Mouse (Mus musculus) adrenal gland, postnatal 36 days (tissue): Measurements from ENCODE around the gene Fam104a. TPM values are rescaled to one million over a fixed set of nuclear protein-coding genes. Genes with fewer than 3 reads are reported as not detected.

Experiments
- DNase-seq, 2 experiments: peaks; one replicate each; pipeline ENCODE4 v3.0.0; 2021; ENCODE audit warnings: mixed read lengths in 1 of 2
- long read RNA-seq, 2 experiments: library from polyadenylated mRNA; stranded (forward); transcript quantifications; one replicate each; pipeline ENCODE4 v2.0.0; 2021; ENCODE audit warnings: borderline sequencing depth in 2 of 2
- total RNA-seq, 2 experiments: library from RNA; stranded (reverse); gene quantifications; 2 replicates each; pipeline ENCODE4 v1.2.3; 2021

Fam104a gene
- 10 to 100 TPM; 32.0 to 39.7 TPM for total RNA-seq
- long read RNA-seq, experiment 1, transcript Fam104a-201 (3 exons, 2,619 nt) = major isoform, 114 of 154 reads
- long read RNA-seq, experiment 1, partial matches to known transcripts = 22 of 154 reads
- long read RNA-seq, experiment 1, other reads (novel, unspliced or antisense) = 18 of 154 reads
- long read RNA-seq, experiment 2, transcript Fam104a-201 (3 exons, 2,619 nt) = major isoform, 50 of 74 reads
- long read RNA-seq, experiment 2, partial matches to known transcripts = 0 of 74 reads
- long read RNA-seq, experiment 2, other reads (novel, unspliced or antisense) = 24 of 74 reads

DNA sequence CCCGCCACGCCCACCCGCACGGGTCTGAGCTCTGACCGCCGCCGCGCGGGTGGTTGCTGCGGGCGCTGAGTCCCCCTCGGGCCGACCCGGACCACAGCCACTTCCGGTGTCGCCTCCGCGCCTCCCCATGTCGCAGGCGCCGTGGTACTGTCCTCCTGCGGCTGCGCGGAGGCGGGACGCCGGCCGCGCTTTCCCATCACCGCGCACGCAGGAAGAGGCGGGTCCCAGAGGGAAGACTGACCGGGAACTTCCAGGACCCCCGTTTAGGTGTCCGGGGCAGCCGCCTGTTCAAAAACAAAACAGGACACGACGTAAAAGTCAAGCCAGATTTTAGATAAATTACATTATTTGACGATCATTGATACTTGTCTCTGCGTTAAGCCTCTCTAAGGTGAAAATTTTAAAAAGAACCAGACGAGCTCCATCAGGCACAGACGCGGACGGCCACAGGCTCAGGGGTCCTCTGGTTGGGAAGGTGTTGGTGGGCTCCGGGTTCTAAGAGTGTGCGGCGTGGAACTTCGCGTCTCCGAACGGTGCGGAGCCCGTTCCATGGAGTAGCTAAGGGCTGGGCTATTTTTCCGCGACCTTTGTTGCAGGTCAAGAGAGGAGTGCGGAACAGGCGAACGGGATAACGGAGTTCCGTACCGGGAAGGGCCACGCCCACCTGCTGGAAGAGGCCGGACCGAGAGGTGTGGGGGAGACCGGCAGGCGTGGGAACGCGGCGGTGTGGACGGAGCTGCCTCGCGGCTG lies at the start of gene Fam104a, which contains the start of gene D11Wsu47e:
Gene Fam104a, minus strand, starts transcription at position 199 of the 750 bp plus-strand sequence.
Gene D11Wsu47e, plus strand, starts transcription at position 456 of the 750 bp plus-strand sequence.
- peak; percentile 97 for DNase-seq

DNA sequence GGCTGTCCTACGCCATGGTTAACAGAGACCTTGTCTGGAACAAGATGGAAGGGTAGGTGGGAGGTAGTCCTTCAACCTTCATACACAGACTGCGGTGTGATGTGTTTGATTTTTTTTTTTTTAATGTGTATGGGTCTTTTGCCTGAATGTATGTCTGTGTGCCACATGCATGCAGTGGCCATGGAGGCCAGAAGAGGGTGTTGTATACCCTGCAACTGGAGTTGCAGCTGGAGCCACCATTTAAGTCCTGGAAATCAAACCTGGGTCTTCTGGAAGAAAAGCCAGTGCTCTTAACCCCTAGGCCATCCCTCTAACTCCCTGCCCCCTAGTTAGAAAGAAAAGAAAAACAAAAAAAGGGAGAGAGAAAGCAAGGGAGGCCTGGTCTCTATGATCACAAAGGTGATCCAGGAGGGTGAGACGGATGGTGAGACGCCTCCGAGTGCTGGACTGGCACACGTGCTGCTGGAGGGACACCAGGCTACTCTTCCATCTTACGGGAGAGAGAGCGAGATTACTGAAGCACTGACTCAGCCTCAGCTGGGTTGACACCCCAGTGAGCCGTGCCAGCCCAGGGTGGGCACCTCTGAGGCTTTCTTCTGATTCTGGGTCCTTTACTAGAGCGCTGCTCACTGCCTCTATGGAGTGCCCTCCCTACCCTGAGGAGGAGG lies 48.1 kb upstream of the Fam104a start:
- DNase-seq = peak; percentile 28 to 52

DNA sequence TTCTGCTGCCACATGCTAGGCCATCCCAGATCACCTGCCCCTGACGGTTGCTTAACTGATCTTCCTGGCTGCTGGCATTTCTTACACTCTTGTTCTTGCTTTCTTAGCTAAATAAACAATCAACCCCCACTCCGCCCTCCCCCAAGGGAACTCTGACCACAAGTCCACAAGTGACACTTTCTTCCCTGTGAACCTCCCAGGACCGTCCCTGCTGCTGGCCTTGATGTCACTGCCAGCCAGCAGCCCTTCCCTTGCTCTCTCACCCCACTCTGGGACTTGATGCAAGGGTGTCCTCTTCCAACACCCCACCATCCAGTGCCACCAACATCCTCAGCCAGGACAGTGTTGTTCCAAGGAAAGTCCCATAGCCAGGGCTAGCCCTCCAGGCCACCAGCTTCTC lies 46.9 kb upstream of the Fam104a start:
- DNase-seq = peak in 1 of 2 experiments; percentile 31

DNA sequence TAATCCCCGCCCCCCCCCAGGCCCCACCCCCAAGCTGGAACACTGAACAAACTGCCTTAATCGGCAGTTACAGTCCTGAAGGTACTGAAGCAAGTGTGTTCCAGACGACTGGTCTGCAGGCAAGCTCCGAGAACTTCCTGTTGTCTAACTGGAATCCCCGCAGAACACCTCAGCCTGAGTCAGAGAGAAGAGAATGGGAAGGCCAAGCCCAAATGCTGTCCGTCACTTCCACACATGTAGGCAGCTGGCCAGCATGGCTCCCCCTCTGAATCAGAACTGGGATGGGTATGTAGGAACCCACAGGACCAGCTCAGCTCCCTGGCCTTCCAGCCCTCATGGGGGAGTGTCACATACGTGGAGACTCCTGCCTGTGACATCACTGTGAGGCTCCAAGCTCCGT lies 46.0 kb upstream of the Fam104a start:
- peak; percentile 84 to 85 for DNase-seq

DNA sequence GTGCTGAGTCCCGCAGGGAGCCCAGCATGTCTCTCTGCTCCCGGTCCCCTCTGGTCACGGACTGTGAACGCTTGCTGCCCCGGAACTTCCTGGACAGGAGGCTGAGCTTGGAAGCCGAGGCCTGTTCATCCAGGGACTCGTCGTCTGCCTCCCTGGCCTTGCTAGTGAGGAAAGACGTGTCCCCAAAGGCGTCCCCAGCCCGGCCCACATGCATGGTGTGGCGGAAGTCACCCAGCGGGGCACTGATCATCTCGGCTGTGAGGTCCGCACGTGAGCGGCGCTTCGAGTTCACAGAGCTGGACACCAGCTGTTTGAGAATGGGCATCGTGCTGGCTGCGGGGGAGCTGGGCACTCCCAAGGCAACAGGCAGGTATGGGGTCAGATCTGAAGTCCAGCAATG lies 45.3 kb upstream of the Fam104a start:
- peak in 1 of 2 experiments; percentile 11 for DNase-seq

DNA sequence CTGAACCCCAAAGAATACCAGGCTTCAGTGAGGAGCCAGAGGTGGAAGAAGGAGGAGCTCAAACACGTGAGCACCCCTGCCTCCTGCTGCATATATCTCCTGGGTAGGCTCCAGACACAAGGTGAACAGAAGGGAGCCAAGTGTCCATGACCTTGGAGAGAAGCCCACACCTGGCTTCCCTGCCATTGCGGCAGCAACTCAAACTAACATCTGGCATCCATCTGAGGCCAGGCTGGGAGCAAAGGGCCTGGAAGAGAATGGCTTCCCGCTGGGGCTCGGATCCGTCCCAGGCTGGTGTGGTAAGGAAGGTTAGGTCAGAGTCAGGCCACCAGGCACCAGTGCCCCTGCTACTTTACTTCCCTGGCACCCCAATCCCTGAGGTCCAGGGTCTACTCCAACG lies 44.0 kb upstream of the Fam104a start:
- no peak for DNase-seq

DNA sequence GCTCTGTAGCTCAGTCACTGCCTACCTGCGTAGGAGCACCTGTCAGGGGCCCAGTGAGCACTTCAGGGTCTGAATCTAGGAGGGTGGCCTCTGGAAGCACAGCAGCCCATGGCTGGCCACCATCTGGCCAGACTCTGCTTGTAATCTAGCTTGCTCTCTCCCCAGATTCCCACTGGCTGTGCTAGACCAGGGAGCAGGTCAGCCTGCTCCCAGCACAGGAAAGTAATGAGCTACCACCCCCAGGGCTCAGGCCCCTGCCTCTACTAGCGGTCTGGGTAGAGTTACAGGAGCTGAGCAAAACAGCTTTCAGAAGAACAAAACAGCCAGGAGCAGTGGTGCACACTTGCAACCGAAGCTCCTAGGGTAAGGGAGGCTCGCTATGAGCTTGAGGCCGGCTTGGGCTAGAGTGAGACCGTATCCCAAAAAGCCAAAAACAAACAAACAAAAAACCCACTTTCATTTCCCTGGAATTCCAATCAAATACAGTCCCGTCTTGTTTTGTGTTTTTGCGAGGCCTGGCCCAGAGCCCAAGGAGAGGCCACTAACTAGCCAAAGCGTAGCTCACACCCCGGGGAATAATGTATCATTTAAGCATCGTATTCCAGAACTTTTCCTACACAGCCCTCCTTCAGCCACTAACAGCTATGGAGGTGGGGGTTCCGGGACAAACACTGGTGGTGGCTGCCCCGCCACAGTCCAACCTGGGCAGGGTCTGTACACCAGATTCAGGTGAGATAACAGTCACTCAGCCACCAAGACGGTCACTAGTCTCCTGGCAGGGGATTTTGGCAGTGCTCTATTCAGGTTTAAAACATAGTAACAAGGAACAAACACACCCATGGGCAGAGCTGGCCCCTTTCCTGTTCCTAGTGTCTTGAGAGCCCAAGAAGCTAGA lies 43.3 kb upstream of the Fam104a start:
- no peak for DNase-seq

DNA sequence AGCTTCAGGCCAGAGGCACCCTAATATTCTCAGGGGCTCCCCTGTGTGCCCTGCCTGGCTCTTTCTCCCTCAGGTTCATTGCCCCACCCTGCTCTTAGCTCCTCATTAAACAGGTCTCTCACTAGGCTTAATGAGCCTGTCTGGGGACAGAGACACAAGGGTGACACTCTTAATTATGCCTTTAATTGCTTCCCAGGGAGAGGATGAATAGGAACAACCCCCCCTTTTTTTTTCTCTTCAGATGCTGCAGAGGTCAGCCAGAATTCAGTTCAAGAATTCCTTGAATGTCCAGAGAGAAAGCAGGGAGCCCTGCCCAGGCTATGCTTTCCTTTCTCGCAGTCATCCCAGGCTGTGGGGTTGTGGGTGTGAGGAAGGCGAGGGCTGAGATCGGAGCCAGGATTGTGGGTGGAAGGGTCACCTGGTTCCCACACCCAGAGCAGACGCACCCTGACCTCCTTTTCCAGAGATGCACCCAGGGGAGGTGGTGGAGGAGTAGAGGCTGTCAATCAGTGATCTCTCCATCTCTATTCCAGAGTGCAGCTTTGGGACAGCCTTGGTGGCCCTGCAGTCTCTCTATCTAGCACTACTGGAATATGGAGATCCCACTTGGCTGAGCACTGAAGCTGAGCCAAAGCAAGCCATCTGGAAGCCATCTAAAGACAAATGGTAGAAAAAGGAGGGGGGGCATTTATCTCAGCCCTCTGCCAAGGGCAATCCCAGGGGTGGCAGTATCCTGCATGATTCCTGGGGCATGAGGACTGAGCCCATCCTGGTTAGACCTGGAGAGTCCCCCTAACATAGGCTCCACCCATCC lies 41.5 kb upstream of the Fam104a start:
- peak in 1 of 2 experiments; percentile 3 for DNase-seq

DNA sequence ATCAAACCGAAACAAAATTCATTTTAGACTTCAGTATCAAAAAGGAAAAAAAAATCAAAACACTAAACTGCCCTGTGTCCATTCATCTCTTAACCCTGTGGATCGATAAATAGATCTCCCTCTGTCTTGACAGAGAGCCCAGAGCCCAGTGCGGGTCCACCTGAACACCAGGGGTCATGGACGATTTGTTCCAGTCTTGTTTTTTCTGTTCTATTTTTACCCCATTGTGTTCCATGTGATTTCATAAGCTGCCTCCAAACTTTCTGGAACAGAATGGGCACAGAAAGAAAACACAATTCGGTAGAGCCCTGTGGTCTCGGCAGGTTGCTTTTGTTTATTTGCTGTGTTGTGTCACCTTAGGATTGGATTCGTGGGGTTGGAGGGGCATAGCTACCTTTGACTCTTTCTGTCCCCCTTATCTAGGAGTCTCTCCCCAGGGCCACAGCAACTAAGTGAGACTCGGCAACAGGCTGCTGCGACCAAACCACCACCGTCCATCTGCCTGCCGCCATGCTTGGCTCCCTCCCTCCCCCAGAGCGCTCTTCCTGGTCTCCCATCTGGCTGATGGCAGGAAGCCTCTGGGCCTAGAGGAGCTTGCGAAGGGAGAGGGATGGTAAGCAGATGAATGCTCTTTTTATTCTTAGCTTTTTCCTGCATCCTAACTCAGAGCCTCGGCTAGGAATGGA lies 38.6 kb upstream of the Fam104a start:
- DNase-seq = no peak

DNA sequence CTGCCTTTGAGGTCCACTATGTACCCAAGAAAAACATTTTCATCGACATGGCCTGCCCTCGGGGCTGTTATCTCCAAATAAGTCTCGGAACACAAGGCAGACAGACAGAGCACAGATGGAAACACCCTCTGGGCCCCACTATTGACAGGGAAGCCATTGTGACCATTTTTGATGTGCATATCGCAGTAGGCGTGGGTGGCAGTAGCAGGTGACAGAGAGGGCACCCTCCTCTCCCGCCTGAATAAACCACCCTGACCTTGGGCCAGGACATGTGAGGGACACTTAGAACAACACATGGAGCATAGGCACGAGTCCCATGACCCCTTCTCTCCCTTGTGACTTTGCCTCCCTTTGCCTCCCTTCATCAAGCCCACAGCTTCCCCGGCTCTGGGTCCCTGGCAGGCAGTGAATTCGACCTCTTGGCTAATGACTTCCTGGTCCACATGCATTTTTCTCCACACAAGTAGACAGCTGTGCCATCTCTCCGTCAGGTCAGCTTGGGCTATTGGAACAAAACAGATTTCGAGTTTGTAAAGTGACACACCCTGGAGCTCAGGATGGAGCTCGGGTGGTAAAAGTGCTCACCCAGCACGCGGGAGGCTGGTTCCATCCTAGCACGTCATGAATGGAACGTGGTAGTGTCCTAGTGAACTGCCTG lies 33.9 kb upstream of the Fam104a start:
- no peak for DNase-seq

DNA sequence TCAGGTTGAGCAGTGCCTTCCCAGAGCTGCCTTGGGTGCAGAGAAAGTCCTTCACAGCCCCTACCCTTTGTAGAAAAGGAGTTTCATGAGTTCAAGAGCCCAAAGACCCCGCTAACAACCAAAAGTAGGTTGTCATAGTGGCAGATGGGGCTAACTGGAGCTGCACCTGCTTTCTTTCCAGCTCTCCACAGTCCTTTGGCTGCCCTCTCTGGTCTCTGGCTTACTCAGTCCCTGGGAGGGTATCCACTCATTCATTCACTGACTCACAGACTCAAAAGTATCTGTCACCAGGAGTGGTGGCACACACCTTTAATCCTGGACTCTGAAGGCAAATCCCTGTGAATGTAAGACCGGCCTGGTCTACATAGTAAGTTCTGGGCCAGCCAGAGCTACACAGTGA lies 32.2 kb upstream of the Fam104a start:
- no peak for DNase-seq

DNA sequence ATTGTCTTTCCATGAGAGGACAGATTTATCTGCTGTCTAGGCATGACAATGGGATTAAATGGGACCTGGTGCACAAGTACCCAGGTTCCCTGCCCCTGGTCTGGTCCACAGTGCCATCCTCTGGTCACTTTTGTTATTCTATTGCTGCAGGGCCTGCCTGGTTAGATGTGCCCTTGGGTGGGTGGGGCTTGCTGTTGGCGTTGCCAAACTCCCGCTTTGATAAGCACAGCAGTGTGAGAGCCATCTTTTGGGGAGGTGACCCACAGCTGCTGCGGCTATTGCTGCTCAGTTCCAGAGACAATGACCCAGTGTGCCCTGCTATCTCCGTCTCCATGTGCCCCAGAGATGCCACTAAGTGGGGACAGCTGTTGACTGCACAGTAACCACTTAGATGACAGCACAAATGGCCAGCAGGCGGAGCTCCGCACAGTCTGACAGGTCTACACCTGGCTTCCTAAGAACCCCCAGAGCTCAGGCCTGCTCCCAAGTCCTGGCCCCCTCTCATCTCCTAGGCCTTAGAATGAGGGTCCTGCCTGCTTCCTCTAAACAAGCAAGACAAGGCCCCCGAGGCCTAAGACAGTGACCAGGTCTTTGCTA lies 31.2 kb upstream of the Fam104a start:
- peak; percentile 71 to 75 for DNase-seq

DNA sequence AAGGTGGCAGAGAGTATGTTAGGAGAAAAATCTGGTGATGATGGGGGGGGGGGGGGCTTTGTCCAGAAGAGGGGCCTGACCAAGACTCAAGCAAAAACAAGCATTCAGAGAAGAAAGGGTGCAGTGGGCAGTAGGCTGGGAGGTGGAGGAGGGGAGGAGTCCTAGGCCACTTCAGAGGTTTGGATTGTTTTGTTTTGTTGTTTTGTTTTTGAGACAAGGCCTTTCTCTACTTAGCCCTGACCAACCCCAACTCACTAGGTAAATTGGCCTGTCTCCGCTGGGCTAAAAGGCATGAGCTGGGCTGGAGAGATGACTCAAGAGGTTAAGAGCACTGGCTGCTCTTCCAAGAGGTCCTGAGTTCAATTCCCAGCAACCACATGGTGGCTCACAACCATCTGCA lies 27.1 kb upstream of the Fam104a start:
- no peak for DNase-seq

DNA sequence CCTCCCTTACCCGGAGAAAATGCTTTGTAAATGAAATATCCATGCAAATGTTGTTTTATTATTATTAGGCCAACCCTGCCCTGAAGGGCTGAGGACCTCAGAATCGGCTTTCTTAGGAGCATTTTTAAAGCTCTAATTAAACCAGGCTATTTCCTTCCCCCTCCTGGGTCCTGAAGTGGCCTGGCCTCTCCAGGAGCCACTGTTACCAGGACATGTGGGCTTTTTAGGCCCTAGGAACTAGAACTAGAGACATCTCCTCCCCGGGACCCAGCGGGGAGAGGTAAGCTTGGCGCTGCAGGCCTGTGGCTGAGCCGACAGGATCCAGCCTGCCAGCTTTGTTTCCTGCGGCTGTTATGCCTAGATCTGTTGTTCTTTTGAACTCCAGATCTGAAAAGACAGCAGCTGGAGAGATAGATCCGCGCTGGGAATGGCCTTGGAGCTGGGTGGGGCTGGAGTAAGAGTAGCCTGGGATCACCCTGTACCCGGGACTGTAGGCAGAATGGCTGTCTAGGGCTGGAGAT lies 26.4 kb upstream of the Fam104a start:
- peak in 1 of 2 experiments; percentile 38 for DNase-seq

DNA sequence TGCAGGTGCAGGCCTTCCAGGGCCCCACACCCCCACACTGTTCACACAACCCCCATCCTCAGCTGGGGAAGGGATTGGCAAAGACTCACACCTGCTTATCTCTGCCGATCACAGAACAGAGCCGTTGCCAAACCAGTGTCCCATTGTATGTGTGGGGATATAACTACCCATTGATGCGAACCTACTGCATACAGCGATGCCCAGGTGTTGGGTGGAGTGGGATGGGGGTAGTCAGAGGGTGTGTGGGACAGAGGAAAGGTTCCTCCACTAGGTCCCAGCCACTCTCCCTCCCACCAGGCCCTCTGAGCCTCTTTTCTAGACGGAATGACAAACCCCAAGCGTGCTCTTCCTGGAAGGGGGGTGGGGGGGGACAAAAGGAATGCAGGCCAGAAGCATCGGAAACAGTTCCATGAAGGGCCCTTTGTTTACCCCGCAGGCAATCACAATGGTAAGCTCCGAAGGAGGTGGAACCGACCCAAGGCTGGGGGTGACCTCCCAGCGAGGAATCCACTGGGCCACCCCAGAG lies 25.8 kb upstream of the Fam104a start, which contains the start of gene Cpsf4l:
Gene Cpsf4l, minus strand, starts transcription at position 287 of the 526 bp plus-strand sequence.
- DNase-seq = no peak

DNA sequence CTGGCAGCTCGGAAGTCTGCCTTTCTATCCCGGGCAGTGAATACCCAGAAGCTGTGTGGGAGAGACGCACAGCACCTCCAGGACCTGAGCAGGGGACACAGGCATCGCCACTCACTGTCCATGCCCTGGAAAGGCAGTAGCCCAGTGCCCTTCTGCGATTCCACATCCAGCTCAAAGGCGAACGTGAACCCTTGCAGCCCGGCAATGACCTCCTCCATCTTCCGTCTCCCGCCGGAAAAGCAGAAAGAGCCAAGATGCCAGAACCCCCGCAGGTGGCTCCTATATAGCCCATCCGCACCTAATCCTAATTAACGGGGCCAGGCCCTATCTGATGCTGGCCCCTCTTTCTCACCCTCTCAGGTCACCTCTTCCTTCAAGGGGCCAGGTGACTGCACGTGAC lies 25.3 kb upstream of the Fam104a start:
- no peak for DNase-seq

DNA sequence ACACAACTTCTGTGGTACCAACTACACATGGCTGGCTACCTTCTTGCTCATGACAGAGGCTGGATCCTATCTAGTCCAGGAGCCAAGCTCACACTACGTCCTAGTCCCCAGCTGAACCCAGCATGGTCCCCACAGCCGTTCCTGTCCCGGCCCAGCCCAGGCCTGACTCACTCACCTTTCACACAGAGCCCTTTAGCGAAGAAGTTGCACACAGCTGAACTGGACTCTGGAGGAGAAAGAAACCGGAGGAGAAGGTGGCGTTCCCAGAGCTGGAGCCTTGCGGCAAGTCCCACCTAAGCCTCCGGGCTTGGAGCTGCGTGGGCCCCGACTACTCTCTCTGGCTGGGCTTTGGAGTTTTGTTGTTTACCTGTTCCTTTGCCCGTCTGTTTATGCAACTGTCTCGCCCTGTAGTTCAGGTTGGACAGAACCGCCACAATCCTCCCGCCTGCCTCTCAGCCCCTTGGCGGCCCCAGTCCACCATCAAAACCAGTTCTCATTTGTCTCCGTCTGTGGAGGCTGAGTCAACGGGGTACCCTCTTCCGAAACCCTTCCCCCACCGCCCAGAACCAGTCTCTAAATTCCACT lies 24.8 kb upstream of the Fam104a start:
- DNase-seq = no peak

DNA sequence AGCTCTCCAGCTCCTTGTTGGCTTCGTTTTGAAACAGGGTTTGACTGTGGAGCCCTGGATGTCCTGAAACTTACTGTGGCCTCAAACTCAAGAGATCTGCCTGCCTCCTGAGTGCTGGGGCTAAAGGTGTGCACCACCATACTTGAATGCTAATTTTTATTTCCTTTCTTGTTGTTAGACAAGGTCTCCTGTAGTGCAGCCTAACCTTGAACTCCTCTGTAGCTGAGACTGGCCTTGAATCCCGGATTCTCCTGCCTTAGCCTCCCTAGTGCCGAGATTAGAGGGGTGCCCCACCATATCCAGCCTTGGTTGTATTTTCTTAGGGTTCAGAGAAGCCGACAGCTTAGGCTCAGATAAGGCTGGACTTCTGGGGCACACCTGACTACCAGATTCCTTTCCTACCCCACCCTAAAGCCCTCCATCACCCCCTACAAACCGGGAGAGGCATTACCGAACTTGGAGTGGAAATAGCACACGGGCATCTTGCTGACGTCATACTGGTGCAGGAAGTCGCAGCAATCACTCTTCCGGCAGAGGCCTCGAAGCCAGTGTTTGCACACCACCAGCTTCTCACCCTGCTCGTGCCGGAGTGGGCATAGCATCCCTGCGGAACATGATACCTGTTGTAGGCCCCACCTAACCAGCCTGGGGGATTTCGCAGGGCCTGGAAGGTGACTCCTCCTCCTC lies 22.2 kb upstream of the Fam104a start:
- DNase-seq = no peak
